Mouse (Mus musculus): ENCODE data around the gene Zc3h13. TPM values are rescaled to one million over a fixed set of nuclear protein-coding genes. Genes with fewer than 3 reads are reported as not detected.

The Zc3h13 gene
- polyA plus RNA-seq, 1 experiment: 7.0 TPM

GRCm38 (mm10) chr14:75301081-75301480 lies 16.9 kb downstream of the Zc3h13 start:
- no peak for TF ChIP-seq POLR2A (IDR thresholded peaks at IDR 0.05; ENCODE audit: low read depth, low read length)
- no peak for TF ChIP-seq CTCF (conservative IDR thresholded peaks at IDR 0.05; ENCODE audit: insufficient read depth, insufficient read length, low read depth, low read length)
- 95% methylated on average over 1 of the region's 1 CpGs for WGBS

GRCm38 (mm10) chr14:75303807-75304206 lies 19.6 kb downstream of the Zc3h13 start:
- Histone ChIP-seq H3K27me3 (replicated peaks; ENCODE audit: control insufficient read depth, insufficient read depth, low read length) (no peaks in the 10 kb centered on the region), H3K36me3 (ENCODE audit: control insufficient read depth, insufficient read depth, low read length) (no peaks in the 10 kb centered on the region), H3K4me3 (ENCODE audit: insufficient read depth, low read depth, low read length) (no peak overlapping the region), H3K27ac (ENCODE audit: insufficient read depth, low read depth, low read length) (no peak overlapping the region), H3K4me1 (ENCODE audit: control insufficient read depth, insufficient read depth, low read length) (no peaks in the 10 kb centered on the region)
- WGBS: 49% methylated on average over 5 of the region's 5 CpGs
- DNase-seq: no peak
- no peak for TF ChIP-seq POLR2A (IDR thresholded peaks at IDR 0.05; ENCODE audit: low read depth, low read length)
- no peak for TF ChIP-seq CTCF (conservative IDR thresholded peaks at IDR 0.05; ENCODE audit: insufficient read depth, insufficient read length, low read depth, low read length)

More at GRCm38 (mm10) chr14:75301081-75301480, 16.9 kb downstream of the Zc3h13 start:
- no peaks in the 10 kb centered on the region for H3K27me3 ChIP-seq (replicated peaks; ENCODE audit: control insufficient read depth, insufficient read depth, low read length)
- H3K36me3 ChIP-seq (ENCODE audit: control insufficient read depth, insufficient read depth, low read length): no peaks in the 10 kb centered on the region
- DNase-seq: no peak
- no peak overlapping the region for H3K27ac ChIP-seq (ENCODE audit: insufficient read depth, low read depth, low read length)
- H3K4me3 ChIP-seq (ENCODE audit: insufficient read depth, low read depth, low read length): no peak overlapping the region
- H3K4me1 ChIP-seq (ENCODE audit: control insufficient read depth, insufficient read depth, low read length): no peaks in the 10 kb centered on the region

- H3K27ac ChIP-seq (ENCODE audit: insufficient read depth, low read depth, low read length): no peak overlapping the region
- TF ChIP-seq CTCF (conservative IDR thresholded peaks at IDR 0.05; ENCODE audit: insufficient read depth, insufficient read length, low read depth, low read length) (no peak), POLR2A (IDR thresholded peaks at IDR 0.05; ENCODE audit: low read depth, low read length) (no peak)
- H3K4me3 ChIP-seq (ENCODE audit: insufficient read depth, low read depth, low read length): no peak overlapping the region
- H3K4me1 ChIP-seq (ENCODE audit: control insufficient read depth, insufficient read depth, low read length): peaks cover 4% of the 10 kb centered on the region; the same call in 1 of the 2 replicates
- no peaks in the 10 kb centered on the region for H3K27me3 ChIP-seq (replicated peaks; ENCODE audit: control insufficient read depth, insufficient read depth, low read length)
- no peaks in the 10 kb centered on the region for H3K36me3 ChIP-seq (ENCODE audit: control insufficient read depth, insufficient read depth, low read length)
- no peak for DNase-seq
Measured at GRCm38 (mm10) chr14:75307855-75308254, 23.7 kb downstream of the Zc3h13 start.

- WGBS: 30% methylated on average over 5 of the region's 5 CpGs
- Histone ChIP-seq H3K27ac (ENCODE audit: insufficient read depth, low read depth, low read length) (no peak overlapping the region), H3K4me3 (ENCODE audit: insufficient read depth, low read depth, low read length) (no peak overlapping the region), H3K4me1 (ENCODE audit: control insufficient read depth, insufficient read depth, low read length) (peaks cover 4% of the 10 kb centered on the region; the same call in 1 of the 2 replicates), H3K27me3 (replicated peaks; ENCODE audit: control insufficient read depth, insufficient read depth, low read length) (no peaks in the 10 kb centered on the region), H3K36me3 (ENCODE audit: control insufficient read depth, insufficient read depth, low read length) (no peaks in the 10 kb centered on the region)
- DNase-seq: peak; percentile 65
- TF ChIP-seq POLR2A (IDR thresholded peaks at IDR 0.05; ENCODE audit: low read depth, low read length): no peak
- no peak; the same call in 1 of the 2 replicates for TF ChIP-seq CTCF (conservative IDR thresholded peaks at IDR 0.05; ENCODE audit: insufficient read depth, insufficient read length, low read depth, low read length)
Measured at GRCm38 (mm10) chr14:75309336-75309992, 25.3 kb downstream of the Zc3h13 start.

- H3K27ac ChIP-seq (ENCODE audit: insufficient read depth, low read depth, low read length): no peak overlapping the region
- no peak overlapping the region for H3K4me3 ChIP-seq (ENCODE audit: insufficient read depth, low read depth, low read length)
- H3K27me3 ChIP-seq (replicated peaks; ENCODE audit: control insufficient read depth, insufficient read depth, low read length): no peaks in the 10 kb centered on the region
- H3K4me1 ChIP-seq (ENCODE audit: control insufficient read depth, insufficient read depth, low read length): peaks cover 2% of the 10 kb centered on the region; the same call in 1 of the 2 replicates
- H3K36me3 ChIP-seq (ENCODE audit: control insufficient read depth, insufficient read depth, low read length): no peaks in the 10 kb centered on the region; the same call in 1 of the 2 replicates
- TF ChIP-seq CTCF (conservative IDR thresholded peaks at IDR 0.05; ENCODE audit: insufficient read depth, insufficient read length, low read depth, low read length) (no peak), POLR2A (IDR thresholded peaks at IDR 0.05; ENCODE audit: low read depth, low read length) (no peak)
- no peak for DNase-seq
- WGBS: 84% methylated on average over 2 of the region's 2 CpGs
Measured at GRCm38 (mm10) chr14:75314484-75314883, 30.3 kb downstream of the Zc3h13 start.

GRCm38 (mm10) chr14:75318736-75319135 lies 34.6 kb downstream of the Zc3h13 start:
- Histone ChIP-seq H3K4me1 (ENCODE audit: control insufficient read depth, insufficient read depth, low read length) (no peaks in the 10 kb centered on the region), H3K4me3 (ENCODE audit: insufficient read depth, low read depth, low read length) (no peak overlapping the region), H3K27me3 (replicated peaks; ENCODE audit: control insufficient read depth, insufficient read depth, low read length) (no peaks in the 10 kb centered on the region), H3K36me3 (ENCODE audit: control insufficient read depth, insufficient read depth, low read length) (no peaks in the 10 kb centered on the region; the same call in 1 of the 2 replicates), H3K27ac (ENCODE audit: insufficient read depth, low read depth, low read length) (no peak overlapping the region)
- no peak for DNase-seq
- WGBS: 91% methylated on average over 2 of the region's 2 CpGs
- TF ChIP-seq POLR2A (IDR thresholded peaks at IDR 0.05; ENCODE audit: low read depth, low read length) (no peak), CTCF (conservative IDR thresholded peaks at IDR 0.05; ENCODE audit: insufficient read depth, insufficient read length, low read depth, low read length) (no peak)

- Histone ChIP-seq H3K36me3 (ENCODE audit: control insufficient read depth, insufficient read depth, low read length) (peaks cover 2% of the 10 kb centered on the region), H3K4me3 (ENCODE audit: insufficient read depth, low read depth, low read length) (no peak overlapping the region), H3K27ac (ENCODE audit: insufficient read depth, low read depth, low read length) (no peak overlapping the region), H3K27me3 (replicated peaks; ENCODE audit: control insufficient read depth, insufficient read depth, low read length) (no peaks in the 10 kb centered on the region), H3K4me1 (ENCODE audit: control insufficient read depth, insufficient read depth, low read length) (no peaks in the 10 kb centered on the region)
- WGBS: 91% methylated on average over 5 of the region's 5 CpGs
- no peak for DNase-seq
- TF ChIP-seq CTCF (conservative IDR thresholded peaks at IDR 0.05; ENCODE audit: insufficient read depth, insufficient read length, low read depth, low read length): no peak
- TF ChIP-seq POLR2A (IDR thresholded peaks at IDR 0.05; ENCODE audit: low read depth, low read length): no peak
Measured at GRCm38 (mm10) chr14:75320269-75320668, 36.1 kb downstream of the Zc3h13 start.
